Mouse (Mus musculus) ES-Bruce4 (cell line): ENCODE results near the gene Lrrc58. TPM values are rescaled to one million over a fixed set of nuclear protein-coding genes. Genes with fewer than 3 reads are reported as not detected.

Experiments
- H3K27ac ChIP-seq: 2 replicates; pipeline ENCODE4 v1.5.1; 2012; ENCODE audit warnings: low read length, inconsistent platforms; ENCODE audit not compliant: insufficient read depth
- H3K27me3 ChIP-seq: 2 replicates; pipeline ENCODE4 v1.6.1; 2012; ENCODE audit warnings: mild to moderate bottlenecking, low read length, inconsistent platforms; ENCODE audit not compliant: control insufficient read depth, poor library complexity, insufficient read depth, severe bottlenecking
- H3K36me3 ChIP-seq: 2 replicates; pipeline ENCODE4 v1.6.1; 2012; ENCODE audit warnings: inconsistent platforms, mild to moderate bottlenecking, low read length, moderate library complexity; ENCODE audit not compliant: control insufficient read depth, poor library complexity, insufficient read depth, severe bottlenecking
- H3K4me1 ChIP-seq: one replicate; pipeline ENCODE4 v1.8.1; 2011; ENCODE audit warnings: low read length; ENCODE audit not compliant: control insufficient read depth, insufficient read depth
- H3K4me3 ChIP-seq: 2 replicates; pipeline ENCODE4 v1.5.1; 2011; ENCODE audit warnings: low read depth, mild to moderate bottlenecking, low read length
- H3K9ac ChIP-seq: 2 replicates; pipeline ENCODE4 v1.6.1; 2012; ENCODE audit warnings: low read depth, mild to moderate bottlenecking, inconsistent platforms; ENCODE audit not compliant: poor library complexity, severe bottlenecking
- H3K9me3 ChIP-seq: replicated peaks from 2 replicates; pipeline ENCODE4 v1.6.1; 2012; ENCODE audit warnings: mild to moderate bottlenecking, low read length, inconsistent platforms; ENCODE audit not compliant: control insufficient read depth, poor library complexity, insufficient read depth, severe bottlenecking
- CTCF ChIP-seq: IDR thresholded peaks from one replicate; pipeline ENCODE4 v1.8.1; 2011; ENCODE audit warnings: low read depth, low read length
- EP300 ChIP-seq: IDR thresholded peaks from 2 replicates; pipeline ENCODE4 v1.6.1; 2011; ENCODE audit warnings: low read depth, low read length; ENCODE audit not compliant: insufficient read depth
- POLR2A ChIP-seq: IDR thresholded peaks from one replicate; pipeline ENCODE4 v1.8.1; 2011; ENCODE audit warnings: low read length; ENCODE audit not compliant: insufficient read depth
- polyA plus RNA-seq: library from polyadenylated mRNA; stranded (reverse); fragments of >200 nt; gene quantifications from 2 replicates; pipeline ENCODE4 v1.2.4, GENCODE M21; 2011; ENCODE audit warnings: low read depth; ENCODE audit not compliant: missing spikeins, insufficient read depth, insufficient read length

Gene Lrrc58
- polyA plus RNA-seq, 1 experiment, result 61.3 TPM

DNA sequence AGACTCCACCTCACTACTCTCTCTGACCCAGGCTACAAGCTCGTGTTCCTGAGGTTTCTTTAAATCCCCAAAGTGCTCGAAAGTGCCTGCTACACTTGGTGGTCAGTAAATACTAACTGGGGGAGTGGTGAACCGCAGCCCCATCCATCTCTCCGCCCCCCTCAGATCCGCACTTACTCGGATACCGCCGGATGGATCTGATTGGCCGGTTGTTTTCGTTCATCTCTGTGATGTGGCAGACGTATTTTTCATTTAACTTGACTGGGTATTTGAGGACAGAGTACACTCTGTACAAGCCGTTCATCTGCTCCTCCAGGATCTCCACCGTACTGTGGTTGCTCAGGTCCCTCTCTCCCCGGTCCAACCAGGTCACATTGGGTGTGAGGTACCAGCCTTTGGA, 14.1 kb upstream of the Lrrc58 start:
- H3K27ac ChIP-seq, result no peak overlapping the region
- TF ChIP-seq EP300 (no peak), POLR2A (no peak), CTCF (no peak)
- H3K9me3 ChIP-seq, result no peaks in the 10 kb centered on the region
- no peak overlapping the region for H3K9ac ChIP-seq
- H3K36me3 ChIP-seq, result no peaks in the 10 kb centered on the region
- no peak overlapping the region for H3K4me3 ChIP-seq
- H3K27me3 ChIP-seq, result no peaks in the 10 kb centered on the region
- no peaks in the 10 kb centered on the region for H3K4me1 ChIP-seq

DNA sequence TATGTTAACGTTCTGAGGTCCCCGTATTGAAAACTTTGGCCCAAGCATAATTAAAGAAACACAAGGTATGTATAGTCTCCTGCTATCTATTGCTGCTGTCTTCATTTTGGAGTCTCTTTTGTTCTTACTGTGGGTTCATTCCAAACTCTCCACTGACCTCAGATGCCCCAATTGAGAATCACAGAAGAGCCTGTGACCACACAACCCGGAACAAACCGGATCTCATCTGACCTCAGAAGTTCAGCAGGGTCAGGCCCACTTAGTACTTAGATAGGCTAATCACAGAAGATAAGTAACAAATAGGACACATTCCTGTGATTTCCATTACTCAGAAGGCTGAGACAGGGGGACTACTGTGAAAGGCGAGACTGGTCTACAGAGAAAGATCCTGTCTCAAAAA, 13.6 kb upstream of the Lrrc58 start:
- Histone ChIP-seq H3K4me3 (no peak overlapping the region), H3K9me3 (no peaks in the 10 kb centered on the region), H3K27ac (no peak overlapping the region), H3K9ac (no peak overlapping the region), H3K36me3 (no peaks in the 10 kb centered on the region), H3K4me1 (no peaks in the 10 kb centered on the region), H3K27me3 (no peaks in the 10 kb centered on the region)
- no peak for TF ChIP-seq POLR2A
- no peak for TF ChIP-seq CTCF
- no peak for TF ChIP-seq EP300

DNA sequence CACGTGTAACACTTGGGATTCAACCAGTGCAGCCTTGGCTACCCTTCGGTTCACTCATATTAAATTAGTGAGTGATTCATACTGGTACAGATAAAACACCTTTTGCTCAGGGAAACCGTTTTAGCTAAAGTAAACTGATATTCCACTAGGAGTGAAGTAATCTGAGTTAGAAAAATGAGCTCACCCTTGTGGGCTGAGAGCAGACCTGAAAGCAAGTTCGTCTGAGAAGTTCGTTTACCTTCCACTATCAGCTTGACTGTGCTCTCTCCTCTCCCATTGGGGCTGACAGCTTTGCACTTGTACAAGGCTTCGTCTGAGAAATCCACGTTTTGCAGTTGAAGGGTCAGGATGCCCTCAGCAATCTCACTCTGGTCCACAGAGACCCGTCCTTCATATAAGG, 12.6 kb upstream of the Lrrc58 start:
- Histone ChIP-seq H3K27me3 (no peaks in the 10 kb centered on the region), H3K9ac (no peak overlapping the region), H3K27ac (no peak overlapping the region), H3K4me1 (no peaks in the 10 kb centered on the region), H3K4me3 (no peak overlapping the region), H3K9me3 (no peaks in the 10 kb centered on the region), H3K36me3 (no peaks in the 10 kb centered on the region)
- TF ChIP-seq POLR2A (no peak), EP300 (no peak), CTCF (no peak)

DNA sequence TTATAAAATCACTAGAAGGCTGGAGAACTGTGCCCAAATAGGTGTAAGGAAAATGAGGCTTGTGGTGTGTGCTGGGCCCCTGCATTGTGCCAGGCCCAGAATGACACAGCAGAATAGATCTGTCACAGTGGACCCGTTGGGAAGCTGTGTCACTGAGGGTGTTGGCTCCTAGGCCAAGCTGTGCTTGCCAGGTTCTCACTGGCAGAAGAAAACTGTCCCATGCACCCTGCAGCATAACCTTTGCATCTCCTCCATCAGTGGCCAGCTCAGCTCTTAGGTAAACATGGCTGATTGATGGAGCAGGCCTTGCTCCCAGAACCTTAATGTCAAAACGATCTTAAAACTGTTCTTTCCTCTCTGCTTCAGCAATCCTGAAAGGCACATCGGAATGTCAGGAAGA, 11.9 kb upstream of the Lrrc58 start:
- no peak for TF ChIP-seq CTCF
- TF ChIP-seq POLR2A, result no peak
- no peak for TF ChIP-seq EP300
- Histone ChIP-seq H3K9me3 (no peaks in the 10 kb centered on the region), H3K4me3 (no peak overlapping the region), H3K36me3 (no peaks in the 10 kb centered on the region), H3K4me1 (no peaks in the 10 kb centered on the region), H3K27ac (no peak overlapping the region), H3K27me3 (no peaks in the 10 kb centered on the region), H3K9ac (no peak overlapping the region)

DNA sequence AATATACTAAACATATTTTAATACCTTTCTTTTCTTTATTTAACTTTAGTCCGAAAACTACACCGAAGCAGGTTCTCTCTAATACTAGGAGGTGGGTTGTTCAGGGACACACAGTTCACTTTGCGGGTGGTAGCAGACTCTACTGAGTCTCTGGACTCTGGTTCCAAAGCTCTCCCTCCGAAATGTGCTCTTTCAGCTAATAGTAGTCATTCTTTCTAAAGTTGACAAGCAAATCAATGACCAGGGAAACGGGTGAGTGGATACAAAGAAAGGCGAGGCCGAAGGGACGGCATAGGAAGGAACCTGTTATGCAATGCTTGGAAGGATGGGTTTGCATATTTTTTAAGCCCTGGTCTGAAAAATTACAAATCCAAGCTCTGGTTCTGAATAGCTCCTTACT, 10.7 kb upstream of the Lrrc58 start:
- H3K36me3 ChIP-seq, result no peaks in the 10 kb centered on the region
- no peaks in the 10 kb centered on the region for H3K4me1 ChIP-seq
- no peak overlapping the region for H3K27ac ChIP-seq
- H3K4me3 ChIP-seq, result no peak overlapping the region
- no peak overlapping the region for H3K9ac ChIP-seq
- no peaks in the 10 kb centered on the region; the same call in 1 of the 2 replicates for H3K27me3 ChIP-seq
- no peaks in the 10 kb centered on the region for H3K9me3 ChIP-seq
- no peak for TF ChIP-seq POLR2A
- no peak for TF ChIP-seq CTCF
- no peak for TF ChIP-seq EP300

DNA sequence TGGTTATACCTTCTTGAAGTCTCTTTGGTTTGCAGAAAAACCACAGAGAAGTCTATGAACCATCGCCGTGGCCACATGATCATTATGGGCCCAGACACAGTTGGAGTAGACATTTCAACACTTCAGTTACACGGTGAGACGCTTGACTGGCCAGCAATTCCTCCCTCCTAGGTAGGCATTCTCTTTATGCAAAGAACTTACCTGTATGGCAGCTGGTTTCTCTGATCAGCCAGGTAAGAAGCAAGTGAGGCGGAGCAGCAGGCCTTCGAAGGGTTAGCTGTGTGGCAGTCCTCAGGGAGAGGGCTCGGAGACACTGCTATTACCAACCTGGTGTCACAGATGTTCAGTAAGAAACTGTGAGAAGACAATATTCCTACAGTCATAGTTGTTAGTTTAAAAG, 8.0 kb upstream of the Lrrc58 start:
- no peaks in the 10 kb centered on the region for H3K36me3 ChIP-seq
- no peak overlapping the region for H3K4me3 ChIP-seq
- H3K27me3 ChIP-seq, result no peaks in the 10 kb centered on the region; the same call in 1 of the 2 replicates
- H3K9me3 ChIP-seq, result no peaks in the 10 kb centered on the region
- no peak overlapping the region for H3K9ac ChIP-seq
- TF ChIP-seq CTCF, result no peak
- no peak for TF ChIP-seq POLR2A
- no peak for TF ChIP-seq EP300
- no peak overlapping the region for H3K27ac ChIP-seq
- no peaks in the 10 kb centered on the region for H3K4me1 ChIP-seq
